Mouse (Mus musculus) embryonic fibroblast, embryonic 13.5 days (primary cell): Measurements from ENCODE around the gene Dnajc12.
"Not testable (repeated sequence)": the region's sequence is repeated elsewhere in the genome, so short reads cannot be mapped to it uniquely, and the experiment has no call there.

Experiments
- CTCF ChIP-seq: IDR thresholded peaks from 2 replicates; pipeline ENCODE4 v1.5.1; 2011; ENCODE audit warnings: mild to moderate bottlenecking, control low read depth, low read length, moderate library complexity, borderline replicate concordance; ENCODE audit not compliant: insufficient read depth
- POLR2A ChIP-seq: IDR thresholded peaks from 2 replicates; pipeline ENCODE4 v1.6.1; 2011; ENCODE audit warnings: low read depth, mild to moderate bottlenecking, control low read depth, low read length, moderate library complexity

GRCm38 (mm10) chr10:63411674-63412073 lies 29.4 kb downstream of the Dnajc12 start:
- TF ChIP-seq CTCF, POLR2A: not testable (repeated sequence)
